Mouse (Mus musculus): ENCODE measurements around the gene Engase.

Engase gene

GRCm38 (mm10) chr11:118476396-118477373 lies at the start of gene Engase:
Gene Engase, plus strand, starts transcription at chr11:118476829.
- DNase-seq, result peak; percentile 97 to 99

- no peak for DNase-seq
These were observed 49.3 kb upstream of the Engase start for GRCm38 (mm10) chr11:118427266-118427779.

- DNase-seq, result no peak
These were observed 48.6 kb upstream of the Engase start, which contains the start of gene C1qtnf1 for GRCm38 (mm10) chr11:118427986-118428385. Gene C1qtnf1, plus strand, starts transcription at chr11:118428203.

- no peak for DNase-seq
These were observed 48.2 kb upstream of the Engase start for GRCm38 (mm10) chr11:118428460-118428868.

GRCm38 (mm10) chr11:118428944-118429709 lies 47.5 kb upstream of the Engase start:
- DNase-seq, result peak; percentile 52 to 68

GRCm38 (mm10) chr11:118430291-118430885 lies 46.2 kb upstream of the Engase start:
- no peak for DNase-seq

GRCm38 (mm10) chr11:118431100-118431948 lies 45.3 kb upstream of the Engase start:
- no peak for DNase-seq

GRCm38 (mm10) chr11:118433398-118433868 lies 43.2 kb upstream of the Engase start:
- no peak for DNase-seq

GRCm38 (mm10) chr11:118434093-118434492 lies 42.5 kb upstream of the Engase start:
- DNase-seq, result no peak

- DNase-seq, result peak; percentile 83 to 87
These were observed 40.1 kb upstream of the Engase start for GRCm38 (mm10) chr11:118436471-118436935.

GRCm38 (mm10) chr11:118438665-118439414 lies 37.8 kb upstream of the Engase start:
- no peak for DNase-seq

GRCm38 (mm10) chr11:118442691-118443090 lies 33.9 kb upstream of the Engase start:
- no peak for DNase-seq

- peak; percentile 81 to 89 for DNase-seq
These were observed 33.2 kb upstream of the Engase start for GRCm38 (mm10) chr11:118443201-118443970.

- DNase-seq, result peak in 1 of 2 experiments; percentile 70
These were observed 30.8 kb upstream of the Engase start for GRCm38 (mm10) chr11:118445843-118446242.

- no peak for DNase-seq
These were observed 29.3 kb upstream of the Engase start for GRCm38 (mm10) chr11:118447346-118447745.

GRCm38 (mm10) chr11:118448385-118448784 lies 28.2 kb upstream of the Engase start:
- DNase-seq, result no peak

- no peak for DNase-seq
These were observed 25.4 kb upstream of the Engase start for GRCm38 (mm10) chr11:118451211-118451610.

GRCm38 (mm10) chr11:118452955-118453354 lies 23.7 kb upstream of the Engase start:
- no peak for DNase-seq

GRCm38 (mm10) chr11:118453886-118454671 lies 22.6 kb upstream of the Engase start:
- DNase-seq, result no peak

All from kidney, postnatal 25 days (tissue).